Mouse (Mus musculus): ENCODE results near the gene Mark4.

The Mark4 gene

GRCm38 (mm10) chr7:19399496-19400280, 58.9 kb downstream of the Mark4 start:
- DNase-seq (ENCODE audit: low spot score): no peak

- DNase-seq (ENCODE audit: low spot score): no peak
Observed at GRCm38 (mm10) chr7:19394484-19394883, 64.1 kb downstream of the Mark4 start.

GRCm38 (mm10) chr7:19388699-19389413, 69.8 kb downstream of the Mark4 start:
- no peak for DNase-seq (ENCODE audit: low spot score)

- no peak for DNase-seq (ENCODE audit: low spot score)
Observed at GRCm38 (mm10) chr7:19383708-19384107, 74.9 kb downstream of the Mark4 start.

GRCm38 (mm10) chr7:19382166-19382541, 76.5 kb downstream of the Mark4 start:
- no peak for DNase-seq (ENCODE audit: low spot score)

GRCm38 (mm10) chr7:19381377-19382165, 77.0 kb downstream of the Mark4 start, which contains the start of gene Ercc2:
Ercc2 (plus strand) TSS chr7:19382010.
- peak; percentile 96 for DNase-seq (ENCODE audit: low spot score)

- no peak for DNase-seq (ENCODE audit: low spot score)
Observed at GRCm38 (mm10) chr7:19378049-19378448, 80.6 kb downstream of the Mark4 start.

- DNase-seq (ENCODE audit: low spot score): no peak
Observed at GRCm38 (mm10) chr7:19376019-19376418, 82.6 kb downstream of the Mark4 start.

GRCm38 (mm10) chr7:19375368-19375767, 83.3 kb downstream of the Mark4 start:
- DNase-seq (ENCODE audit: low spot score): no peak

Data from left cerebral cortex, adult 11 months (tissue).